Mouse (Mus musculus) left cerebral cortex, adult 2 months (tissue): ENCODE data around the gene Gpr87. TPM values are rescaled to one million over a fixed set of nuclear protein-coding genes. Genes with fewer than 3 reads are reported as not detected.

ENCODE experiments used
- DNase-seq, 2 experiments: peaks; one replicate each; pipeline ENCODE4 v3.0.0; 2021 to 2022; ENCODE audit warnings: low spot score in 2 of 2, mixed read lengths in 1 of 2; ENCODE audit errors: extremely low spot score in 1 of 2
- H3K27ac ChIP-seq: fragments of 200-600 bp; 2 replicates; pipeline ENCODE4 v1.8.1; 2022
- H3K4me3 ChIP-seq: fragments of 200-600 bp; 2 replicates; pipeline ENCODE4 v1.8.1; 2022
- CTCF ChIP-seq: fragments of 200-600 bp; IDR thresholded peaks from 2 replicates; pipeline ENCODE4 v1.8.1; 2022; ENCODE audit warnings: antibody characterized with exemption, mild to moderate bottlenecking, moderate library complexity
- intact Hi-C: fragments of 180-260 bp; cut with DNase I; formaldehyde crosslinking; loops from one replicate; pipeline ENCODE4 v1.15.1; 2025
- total RNA-seq, 2 experiments: library from RNA; stranded (reverse); gene quantifications; 2 replicates each; pipeline ENCODE4 v1.2.3; 2021

Gpr87 gene
- total RNA-seq, 2 experiments from 2014 or later: not detected

DNA sequence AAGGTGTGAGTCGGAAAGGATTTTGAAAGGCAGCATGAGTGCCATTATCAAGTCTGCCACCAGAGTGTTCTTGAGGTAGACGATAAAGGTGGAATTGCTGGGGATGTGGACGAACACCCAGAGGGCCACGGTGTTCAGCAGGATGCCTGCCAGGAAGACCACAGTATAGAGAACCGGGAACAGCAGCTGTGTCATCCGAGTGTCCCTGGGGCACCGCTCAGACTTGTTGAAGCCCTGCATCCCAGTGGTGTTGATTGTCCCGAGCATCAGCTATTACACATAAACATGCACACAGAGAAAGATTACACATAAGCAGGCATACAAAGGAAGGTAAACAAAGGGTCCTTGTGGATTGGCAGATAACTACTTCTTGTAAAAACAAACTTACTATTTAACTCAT, 15.2 kb upstream of the Gpr87 start:
- DNase-seq: no peak
- H3K4me3 ChIP-seq: no peak overlapping the region
- intact Hi-C loops: no loop called here
- H3K27ac ChIP-seq: no peak overlapping the region
- TF ChIP-seq CTCF: no peak; the same call in 1 of the 2 replicates

DNA sequence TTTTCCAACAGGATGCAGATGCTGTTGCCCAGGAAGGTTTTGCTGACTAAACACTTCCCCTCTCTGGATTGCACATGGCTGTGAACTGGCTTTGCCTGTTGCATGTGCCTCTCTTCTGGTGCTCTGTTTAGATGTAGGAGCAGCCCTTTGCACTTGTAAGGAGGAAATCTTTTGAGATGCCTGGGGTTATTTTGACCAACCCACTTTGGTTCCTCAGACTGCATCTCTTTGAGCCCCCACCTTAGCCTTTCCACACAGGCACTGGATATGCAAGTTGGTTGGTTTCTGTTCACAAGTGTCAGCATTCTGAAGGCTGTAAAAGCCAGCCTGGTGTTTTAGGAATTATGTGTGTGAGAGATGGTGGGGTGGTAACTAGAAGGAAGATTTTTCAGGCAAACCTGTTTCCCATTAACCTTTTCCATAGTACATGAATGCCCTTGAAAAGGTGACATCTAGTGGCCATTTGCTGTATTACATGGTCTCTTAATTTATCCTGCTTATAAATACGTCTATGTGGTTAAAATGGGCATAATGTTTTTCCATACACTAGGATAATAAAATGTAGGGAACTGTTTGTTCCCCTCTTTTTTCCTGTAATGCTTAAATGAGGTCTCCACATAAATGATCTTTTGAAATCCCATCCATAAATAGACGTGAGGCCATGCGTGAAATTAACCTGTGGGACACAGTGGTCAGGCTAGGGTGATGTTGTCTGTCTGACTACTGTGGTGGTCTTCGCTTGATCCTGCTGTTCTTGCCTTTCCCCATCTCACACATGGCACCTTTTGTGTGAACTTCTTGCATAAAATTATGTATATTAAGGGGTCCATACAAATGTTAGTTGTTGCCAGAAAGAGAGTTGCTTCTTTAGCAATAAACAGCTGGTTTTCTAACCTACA, 14.0 kb upstream of the Gpr87 start:
- TF ChIP-seq CTCF: peak; percentile 97
- Histone ChIP-seq H3K27ac (no peak overlapping the region), H3K4me3 (no peak overlapping the region)
- no peak for DNase-seq
- intact Hi-C loops: loop anchor here (1.0 kb wide), 2 partner anchors 34 to 89 kb away; no protein-coding TSS in a partner anchor

DNA sequence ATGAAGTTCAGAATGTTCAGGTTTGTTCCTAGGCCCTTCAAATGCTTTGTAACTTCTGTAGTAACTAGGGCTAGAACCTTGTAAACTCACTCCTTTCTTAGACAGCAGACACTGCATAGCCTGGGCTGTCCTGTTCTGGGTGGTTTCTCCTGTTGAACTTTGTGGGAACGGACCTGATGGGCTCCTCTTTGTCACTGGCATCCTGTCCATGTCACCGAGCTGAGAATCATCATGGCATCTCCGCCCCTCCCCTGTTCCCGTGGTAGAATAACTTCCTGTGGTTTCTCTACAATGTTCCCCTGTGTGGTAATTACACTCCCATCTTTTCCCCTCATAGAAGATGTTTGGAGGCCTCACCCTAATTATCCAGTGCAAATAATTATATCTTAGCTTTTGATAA, 11.0 kb upstream of the Gpr87 start:
- TF ChIP-seq CTCF: no peak
- DNase-seq: no peak
- H3K4me3 ChIP-seq: no peak overlapping the region
- no peak overlapping the region for H3K27ac ChIP-seq
- intact Hi-C loops: no loop called here

DNA sequence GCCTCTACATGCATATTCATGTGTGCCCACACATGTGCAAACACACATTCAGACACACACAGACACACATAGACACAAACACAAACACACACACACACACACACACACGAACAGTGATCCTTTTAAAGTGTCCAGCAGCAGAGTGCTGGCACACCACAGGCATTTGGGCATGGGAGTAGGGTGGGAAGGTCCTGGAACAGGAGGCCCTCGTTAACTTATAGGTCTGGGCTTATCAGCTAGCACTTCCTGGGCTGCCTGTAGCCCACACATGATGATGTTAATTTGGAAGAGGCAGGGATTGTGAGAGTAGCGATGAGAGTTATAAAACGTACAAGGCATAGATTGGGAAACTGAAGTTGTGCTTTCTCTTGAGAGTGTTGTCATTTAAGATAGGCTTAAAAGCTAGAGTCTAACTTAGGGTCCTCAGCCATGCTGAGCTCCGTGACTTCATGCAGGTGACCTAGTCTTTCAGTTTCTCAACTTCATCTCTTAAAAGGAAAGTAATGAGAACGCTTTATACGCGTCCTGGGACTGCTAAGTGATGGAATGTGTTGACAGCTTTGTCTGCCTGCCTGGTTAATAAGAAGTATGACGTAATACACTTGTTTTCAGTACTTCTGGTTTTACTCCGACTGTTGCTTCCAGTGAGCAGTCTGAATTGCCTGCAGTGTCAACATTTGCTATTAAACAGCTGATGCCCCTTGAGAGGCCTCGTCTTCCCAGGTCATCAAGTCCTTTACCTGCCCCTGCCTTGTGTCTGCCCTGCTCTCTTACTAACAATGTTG, 10.0 kb upstream of the Gpr87 start:
- no peak for TF ChIP-seq CTCF
- intact Hi-C loops: no loop called here
- Histone ChIP-seq H3K4me3 (no peak overlapping the region), H3K27ac (no peak overlapping the region)
- no peak for DNase-seq

DNA sequence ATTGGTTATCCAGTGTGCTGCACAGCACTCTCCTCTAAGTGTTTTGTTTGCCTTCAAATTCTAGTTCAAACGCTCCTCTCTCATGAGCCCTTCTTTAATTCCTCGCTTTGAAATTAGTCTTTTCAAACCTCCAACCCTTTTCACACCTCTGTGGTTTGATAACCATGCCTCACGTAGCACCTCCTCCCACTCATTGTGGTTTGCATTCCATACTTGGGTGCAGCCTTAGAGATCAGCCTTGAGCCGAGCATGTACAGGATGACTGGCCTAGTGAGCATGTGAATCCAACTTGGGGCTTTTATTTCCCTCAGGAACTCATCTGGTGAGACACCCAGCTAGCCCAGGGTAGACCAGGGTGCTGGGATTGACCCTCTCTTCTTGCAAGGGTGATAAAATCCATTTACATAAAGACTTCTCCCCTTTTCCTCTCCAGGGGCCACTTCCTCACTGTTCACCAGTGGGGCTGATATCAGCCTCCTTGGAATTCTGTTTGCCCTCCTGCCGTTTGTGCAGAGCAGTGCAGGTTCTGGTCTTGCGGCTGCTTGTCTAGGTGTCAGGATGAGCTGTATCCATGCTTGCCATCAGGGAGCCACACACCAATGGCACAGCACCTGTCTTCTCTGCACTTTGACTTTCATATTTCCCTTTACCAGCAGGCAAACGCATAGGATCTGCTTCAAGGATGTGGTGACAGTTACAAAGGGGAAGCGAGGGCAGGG, 9.1 kb upstream of the Gpr87 start:
- Histone ChIP-seq H3K27ac (no peak overlapping the region), H3K4me3 (no peak overlapping the region)
- no peak for TF ChIP-seq CTCF
- intact Hi-C loops: no loop called here
- DNase-seq: no peak

DNA sequence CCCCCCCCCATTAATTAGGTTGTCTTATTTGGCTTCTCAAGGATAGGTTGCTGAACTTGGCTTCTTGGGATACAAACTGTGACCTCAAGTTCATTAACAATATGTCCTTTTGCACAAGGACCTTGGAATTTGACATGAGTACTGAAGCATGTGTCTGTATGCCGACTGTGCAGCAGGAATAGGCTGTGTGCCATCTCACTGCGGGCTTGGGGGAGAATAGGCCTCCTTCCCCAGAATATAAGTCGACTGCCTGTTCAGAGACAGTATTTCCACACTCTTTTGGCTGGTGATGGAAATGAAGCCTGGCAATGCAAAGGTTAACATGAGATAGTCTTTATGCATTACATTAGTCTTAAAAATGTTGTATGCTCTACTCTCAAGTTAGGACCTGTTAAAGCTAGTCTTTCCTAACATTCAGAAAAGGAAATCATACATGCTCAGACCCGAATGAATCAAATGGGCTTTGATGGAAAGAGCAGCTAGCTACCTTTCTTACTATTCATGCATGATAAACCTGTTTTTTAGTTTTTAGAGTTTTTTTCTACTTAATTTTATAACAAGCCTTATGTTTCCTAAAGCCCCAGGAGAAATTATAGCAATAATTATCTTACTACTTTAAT, 2.5 kb upstream of the Gpr87 start:
- H3K27ac ChIP-seq: no peak overlapping the region
- no peak overlapping the region for H3K4me3 ChIP-seq
- DNase-seq: no peak
- intact Hi-C loops: no loop called here
- TF ChIP-seq CTCF: no peak

DNA sequence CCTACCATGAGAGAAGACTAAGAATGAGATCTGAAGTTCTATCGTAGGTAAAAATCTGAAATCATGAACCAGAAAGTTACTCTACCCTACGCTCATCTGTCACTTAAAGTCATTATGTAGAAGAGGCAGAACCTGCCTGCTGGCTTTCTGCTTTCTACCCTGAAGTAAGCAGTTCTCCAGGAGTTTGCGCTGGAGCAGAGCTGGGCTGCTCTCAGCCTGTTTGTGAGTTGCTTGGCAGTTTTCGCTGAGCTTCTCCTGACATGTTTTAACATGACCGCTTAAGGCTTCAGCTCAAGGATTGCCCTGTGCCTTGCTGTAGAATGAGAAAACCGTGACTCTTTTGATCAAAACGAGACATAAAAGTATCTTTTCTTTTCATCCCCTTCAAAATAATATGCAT, 805 bp downstream of the Gpr87 start:
- TF ChIP-seq CTCF: no peak
- H3K27ac ChIP-seq: no peak overlapping the region
- intact Hi-C loops: no loop called here
- peak in 1 of 2 experiments; percentile 3 for DNase-seq
- no peak overlapping the region for H3K4me3 ChIP-seq

DNA sequence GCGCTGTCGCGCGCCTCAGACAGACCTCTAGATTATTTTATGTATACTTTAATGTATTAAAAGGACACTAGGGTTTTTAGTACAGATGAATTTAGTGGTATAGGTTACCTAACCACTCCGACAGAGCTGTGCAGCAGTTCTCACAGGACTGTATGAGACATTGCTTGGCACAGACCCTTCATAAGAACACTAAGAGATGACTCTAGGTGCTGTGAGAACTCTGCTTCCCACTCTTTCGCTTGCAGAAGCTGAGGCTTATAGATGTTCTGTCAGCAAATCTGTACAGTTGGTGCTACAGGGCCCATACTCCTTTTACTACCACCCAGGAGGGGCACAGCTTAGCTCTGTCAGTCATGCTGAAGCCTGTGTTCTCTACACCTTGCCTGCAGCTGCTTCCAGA, 3.2 kb downstream of the Gpr87 start:
- no peak for DNase-seq
- intact Hi-C loops: no loop called here
- Histone ChIP-seq H3K27ac (no peak overlapping the region), H3K4me3 (no peak overlapping the region)
- no peak for TF ChIP-seq CTCF

DNA sequence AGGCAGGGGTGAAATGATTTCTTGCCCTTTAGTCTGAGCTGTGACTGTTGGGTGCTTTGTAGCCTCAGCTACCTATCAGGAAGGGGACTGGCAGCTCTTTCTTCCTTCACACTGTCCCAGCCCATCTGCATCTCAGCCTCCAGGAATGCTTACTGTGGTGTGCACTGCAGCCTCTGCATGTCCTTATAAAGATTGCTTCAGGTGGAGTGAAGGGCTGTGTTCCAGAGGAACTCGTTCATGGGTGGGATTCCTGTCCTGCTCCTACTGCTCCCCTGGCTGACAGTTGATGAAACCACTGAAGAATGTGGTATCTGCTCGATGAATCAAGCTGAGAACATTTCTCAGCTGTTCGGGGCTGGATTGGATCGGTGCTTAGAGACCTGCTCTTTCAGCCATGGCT, 7.6 kb downstream of the Gpr87 start:
- peak in 1 of 2 experiments; percentile 8 for DNase-seq

DNA sequence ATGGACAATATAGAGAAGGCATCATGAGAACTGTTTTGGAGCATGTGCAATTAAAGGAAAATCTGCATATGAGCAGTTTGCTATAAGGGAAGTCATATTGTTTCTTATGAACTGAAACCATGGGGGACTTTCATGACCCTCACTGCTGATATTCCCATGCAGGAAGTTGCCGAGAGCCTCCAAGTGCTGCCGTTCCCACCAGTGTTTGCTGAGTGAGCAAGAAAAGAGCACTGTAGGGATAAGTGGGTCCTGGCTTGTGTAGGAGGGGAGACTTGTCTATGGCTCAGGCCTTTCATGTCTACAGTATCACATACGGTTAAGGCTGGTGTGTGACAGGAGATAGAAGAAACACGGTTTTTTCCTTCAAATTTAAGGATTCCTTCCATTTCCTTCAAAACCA, 9.2 kb downstream of the Gpr87 start:
- intact Hi-C loops: no loop called here
- no peak overlapping the region for H3K27ac ChIP-seq
- no peak for DNase-seq
- H3K4me3 ChIP-seq: no peak overlapping the region
- no peak for TF ChIP-seq CTCF

More for the DNA sequence above, 7.6 kb downstream of the Gpr87 start:
- H3K27ac ChIP-seq: no peak overlapping the region
- intact Hi-C loops: no loop called here
- no peak for TF ChIP-seq CTCF
- no peak overlapping the region for H3K4me3 ChIP-seq

DNA sequence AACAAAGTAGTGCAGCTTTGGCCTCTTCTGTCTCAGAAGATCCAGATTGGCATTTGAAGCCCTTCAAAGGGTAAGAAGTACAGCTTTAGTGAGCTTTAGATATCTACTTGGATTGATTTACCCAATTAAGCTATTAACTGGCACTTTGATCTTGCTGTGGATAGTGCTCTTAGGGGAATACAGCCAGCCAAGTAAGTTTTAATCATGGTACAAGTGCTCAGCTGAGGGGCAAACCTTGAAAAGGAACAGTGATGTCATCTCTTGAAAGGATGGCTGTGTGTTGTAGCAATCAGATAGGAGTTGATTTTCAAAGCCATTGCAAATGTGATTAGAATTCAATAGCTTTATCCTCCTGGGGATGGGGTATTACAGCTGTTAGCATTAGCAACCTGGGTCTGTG, 12.8 kb downstream of the Gpr87 start:
- H3K4me3 ChIP-seq: no peak overlapping the region
- intact Hi-C loops: no loop called here
- TF ChIP-seq CTCF: no peak
- H3K27ac ChIP-seq: no peak overlapping the region
- DNase-seq: no peak

DNA sequence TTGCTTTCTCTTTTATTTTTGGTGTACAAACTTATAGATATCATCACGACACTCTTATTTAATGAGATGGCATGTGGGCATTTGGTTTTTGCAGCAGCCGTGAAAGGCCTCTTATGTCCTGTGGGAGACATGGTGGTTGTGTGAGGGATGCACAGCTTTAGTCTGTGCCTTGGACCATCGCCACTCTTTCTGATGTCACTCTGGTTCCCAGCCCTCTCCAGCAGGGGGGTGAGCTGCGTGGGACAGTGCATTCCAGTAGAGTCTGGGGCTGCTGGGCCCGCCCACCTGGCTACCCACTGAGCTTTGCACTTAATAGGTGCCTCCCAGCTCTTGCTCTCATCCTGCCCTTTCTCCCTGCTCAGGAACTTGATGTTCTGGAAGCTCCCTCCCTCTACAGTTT, 13.8 kb downstream of the Gpr87 start:
- DNase-seq: no peak
- no peak; the same call in 1 of the 2 replicates for TF ChIP-seq CTCF
- intact Hi-C loops: no loop called here
- Histone ChIP-seq H3K27ac (no peak overlapping the region), H3K4me3 (no peak overlapping the region)
